Mouse (Mus musculus) cerebellum, adult 11-12 months (tissue): ENCODE measurements around the gene Antxr1.
"Not testable (repeated sequence)": the region's sequence is repeated elsewhere in the genome, so short reads cannot be mapped to it uniquely, and the experiment has no call there.

Experiments
- DNase-seq: peaks from one replicate; pipeline ENCODE4 v3.0.0; 2022

Gene Antxr1

DNA sequence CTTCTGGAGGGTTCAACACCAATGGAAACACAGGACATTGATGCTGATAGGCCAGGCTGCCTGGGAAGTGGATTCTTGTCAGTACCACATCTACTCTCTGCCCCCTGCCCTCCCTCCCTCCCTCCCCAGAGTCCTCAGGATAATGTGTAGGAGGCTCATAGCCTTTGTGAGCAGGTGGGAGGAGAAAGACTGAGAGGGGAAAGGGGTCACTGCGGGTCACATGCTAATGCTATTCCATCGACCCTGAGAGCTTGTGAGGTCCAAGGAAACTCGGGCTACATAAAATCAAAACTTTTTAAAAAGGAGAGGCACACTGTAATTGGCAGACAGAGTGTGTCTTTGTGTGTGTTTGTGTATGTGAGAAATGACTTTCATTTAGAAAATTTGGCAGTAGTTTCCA is 236.4 kb downstream of the Antxr1 start:
- DNase-seq: no peak

DNA sequence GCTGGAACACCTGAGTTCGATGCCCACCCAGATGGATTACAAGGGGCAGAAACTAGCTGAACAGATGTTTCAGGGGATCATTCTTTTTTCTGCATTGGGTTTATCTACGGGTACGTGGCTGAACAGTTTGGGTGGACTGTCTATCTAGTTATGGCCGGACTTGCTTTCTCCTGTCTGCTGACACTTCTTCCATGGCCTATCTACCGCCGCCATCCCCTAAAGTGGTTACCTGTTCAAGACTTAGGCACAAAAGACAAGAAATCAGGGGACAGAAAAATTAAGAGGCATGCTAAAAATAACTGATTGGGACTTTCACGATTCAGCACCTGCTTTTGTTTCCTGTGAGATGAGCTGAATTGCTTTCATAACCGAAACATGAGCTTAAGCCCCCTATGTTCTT is 242.0 kb downstream of the Antxr1 start:
- DNase-seq: not testable (repeated sequence)

DNA sequence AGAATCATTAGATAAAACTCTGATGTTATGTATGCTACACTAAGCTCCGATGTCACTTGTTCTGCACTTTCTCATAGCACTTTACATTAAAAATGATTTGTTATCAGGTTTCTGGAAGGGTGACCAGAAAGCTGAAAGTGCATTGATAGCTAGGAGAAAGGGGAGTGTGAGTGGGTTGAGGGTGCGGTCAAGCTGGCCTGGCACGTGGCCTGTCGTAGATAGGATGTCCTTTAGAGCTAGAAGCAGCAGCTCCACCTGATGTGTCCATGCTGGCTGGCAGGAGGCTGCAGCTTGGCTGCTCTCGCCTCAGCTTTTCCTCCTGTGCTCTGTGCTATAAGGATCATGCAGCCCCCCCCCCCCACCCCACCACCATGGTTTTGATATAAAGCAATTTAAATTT is 243.1 kb downstream of the Antxr1 start:
- DNase-seq: no peak

DNA sequence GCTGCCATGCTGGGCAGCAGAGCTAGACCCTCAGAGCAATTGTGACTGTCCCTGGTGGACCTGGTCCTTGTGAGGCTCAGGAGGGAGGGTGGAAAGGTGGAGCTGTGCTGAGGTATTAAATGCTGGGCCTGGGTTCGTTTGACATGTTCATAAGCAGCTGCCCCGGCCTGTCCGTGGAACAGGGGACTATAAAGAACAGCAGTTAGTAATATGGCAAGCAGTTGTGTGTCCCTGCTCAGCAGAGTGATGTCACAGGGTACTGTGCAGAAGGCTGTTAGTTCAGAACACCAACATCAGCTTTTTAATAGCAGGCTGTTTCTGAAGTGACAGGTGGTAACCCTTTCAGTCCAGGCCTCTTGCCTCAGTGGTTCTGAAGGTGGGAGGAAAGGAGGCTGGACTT is 244.7 kb downstream of the Antxr1 start:
- DNase-seq: no peak

DNA sequence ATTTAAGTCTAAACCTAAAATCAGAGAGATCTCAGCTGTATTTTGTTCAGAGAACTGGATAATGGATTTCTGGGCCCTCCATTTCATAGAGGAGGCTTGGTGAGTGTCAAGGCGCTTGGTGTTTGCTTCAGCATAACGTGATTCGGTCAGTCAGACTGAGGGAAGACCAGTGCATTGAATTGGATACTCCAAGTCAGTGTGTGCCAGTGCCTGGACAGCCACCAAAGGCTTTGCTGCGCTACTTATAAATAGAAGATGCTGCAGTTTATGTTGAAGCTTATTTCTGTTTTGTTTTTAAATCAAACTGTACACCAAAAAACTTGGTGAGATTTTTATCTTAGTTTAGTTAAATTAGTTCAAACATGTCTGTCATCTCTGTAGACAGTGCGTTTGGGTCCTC is 247.3 kb downstream of the Antxr1 start:
- no peak for DNase-seq

DNA sequence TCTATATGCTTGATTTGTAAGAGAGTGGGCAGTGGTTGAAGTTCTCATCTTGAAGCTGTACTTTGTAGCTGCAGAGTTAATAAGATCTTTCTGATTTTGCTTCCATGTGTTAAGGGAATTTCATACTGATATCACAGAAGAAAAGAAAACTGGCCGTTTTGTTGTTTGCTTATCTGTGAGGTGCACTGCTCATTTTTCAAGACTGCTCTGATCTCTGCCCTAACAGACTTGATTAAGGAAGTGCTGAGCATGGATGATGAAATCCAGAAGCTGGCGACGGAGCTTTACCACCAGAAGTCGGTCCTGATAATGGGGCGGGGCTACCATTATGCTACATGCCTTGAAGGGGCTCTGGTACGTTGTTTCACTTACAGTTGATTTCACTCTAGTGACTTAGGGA is 250.6 kb downstream of the Antxr1 start:
- no peak for DNase-seq
